Mouse (Mus musculus) brain, embryonic 18.5 days (tissue): Measurements from ENCODE around the gene Fank1.

Experiments used
- DNase-seq: peaks from one replicate; pipeline ENCODE4 v3.0.0-alpha.2; 2012; ENCODE audit warnings: low read depth, low spot score

Gene Fank1

DNA sequence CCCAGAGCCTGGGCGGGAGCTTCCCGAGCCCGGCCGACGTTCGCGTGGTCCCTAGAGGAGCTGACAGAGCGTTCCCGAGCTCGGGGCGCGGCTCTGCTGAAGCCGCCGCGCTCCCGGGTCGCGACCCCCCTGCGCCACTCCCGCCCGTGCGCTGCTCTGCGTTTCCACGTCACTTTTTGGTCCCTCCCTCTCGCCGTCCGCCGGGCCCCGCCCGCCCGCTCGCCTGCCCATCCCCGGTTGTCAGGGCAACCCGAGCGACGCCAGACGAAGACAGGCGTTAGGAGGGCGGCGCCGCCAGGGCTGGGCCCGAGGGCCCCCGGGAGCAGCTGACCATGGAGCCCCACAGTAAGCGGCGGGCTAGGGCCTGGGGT lies at the start of gene Fank1:
TSS of gene Fank1 (plus strand) at position 236 of the 371 bp plus-strand sequence.
- DNase-seq, result peak; percentile 76

DNA sequence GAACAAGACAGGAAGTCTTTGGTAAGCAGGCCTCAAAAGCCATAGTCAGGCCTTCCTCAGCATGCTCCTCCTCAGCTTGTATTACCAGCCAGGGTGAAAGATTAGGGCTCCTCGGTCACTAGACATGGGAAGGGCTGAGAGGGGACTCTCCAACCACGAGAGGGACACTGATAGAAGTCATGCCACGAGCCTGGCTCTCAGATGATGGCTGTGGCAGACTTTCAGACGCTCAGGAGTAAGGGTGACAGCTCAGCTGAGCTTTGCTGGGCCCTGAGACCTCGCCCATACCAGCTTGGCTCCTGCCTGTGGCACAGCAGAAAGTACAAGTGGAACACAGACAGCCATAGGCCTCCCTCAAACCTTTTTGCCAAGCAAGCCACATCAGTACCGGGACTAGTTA lies 49.6 kb upstream of the Fank1 start:
- DNase-seq, result no peak

DNA sequence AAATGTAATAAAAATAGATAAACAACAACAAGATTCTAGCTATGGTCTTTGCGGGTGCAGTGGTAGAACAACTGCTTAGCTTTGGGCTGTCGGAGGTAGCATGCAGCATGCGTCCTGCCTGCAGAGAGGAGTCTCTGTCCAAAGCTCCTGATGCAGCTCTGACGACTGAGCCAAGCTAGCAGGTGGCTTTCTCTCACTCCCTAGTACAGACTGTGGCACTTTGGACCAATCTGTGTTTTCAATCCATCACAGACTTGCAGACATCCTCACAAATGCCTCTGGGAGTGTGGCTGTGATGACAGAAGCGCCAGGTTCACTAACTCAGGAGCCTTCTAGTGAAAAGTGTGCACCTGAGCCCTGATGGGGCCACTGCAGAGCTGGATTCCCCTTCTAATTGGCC lies 47.3 kb upstream of the Fank1 start:
- no peak for DNase-seq

DNA sequence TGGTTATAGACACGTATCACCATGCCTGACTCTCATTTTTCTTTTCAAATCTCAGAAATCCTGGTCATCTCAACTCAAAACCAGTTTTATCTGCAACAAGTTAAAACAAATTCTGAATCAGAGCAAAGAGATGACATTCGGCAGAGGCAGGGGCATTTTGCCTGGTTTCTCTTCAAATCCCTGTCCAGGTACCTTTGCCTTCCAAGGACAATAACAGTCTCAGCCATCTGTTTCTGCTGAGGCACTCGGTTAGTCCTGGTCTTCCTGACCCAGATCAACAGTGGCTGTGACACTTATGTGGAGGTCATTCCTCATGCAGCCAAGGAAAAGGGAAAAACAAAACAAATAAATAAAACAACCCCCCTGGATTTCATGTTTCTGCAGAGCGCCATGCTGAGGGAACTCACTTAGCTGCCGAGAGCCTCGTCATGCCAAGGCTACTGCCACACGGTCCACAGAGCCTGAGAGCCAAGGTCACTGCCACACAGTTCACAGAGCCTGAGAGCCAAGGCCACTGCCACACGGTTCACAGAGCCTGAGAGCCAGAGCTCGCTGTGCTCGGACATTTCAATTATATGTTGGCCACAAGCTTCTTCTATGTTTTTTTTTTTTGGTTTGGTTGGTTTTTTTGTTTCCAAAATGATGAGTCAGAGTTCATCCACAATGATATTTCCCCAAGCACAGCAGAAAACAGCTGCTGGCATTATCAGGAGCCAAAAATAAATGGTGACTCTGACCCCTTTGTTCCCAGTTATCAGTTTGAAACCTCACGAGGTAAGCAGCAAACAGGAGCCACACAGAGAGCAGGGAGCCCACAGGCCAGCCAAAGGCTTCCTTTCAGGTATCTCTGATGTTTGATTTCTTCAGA lies 46.1 kb upstream of the Fank1 start:
- no peak for DNase-seq

DNA sequence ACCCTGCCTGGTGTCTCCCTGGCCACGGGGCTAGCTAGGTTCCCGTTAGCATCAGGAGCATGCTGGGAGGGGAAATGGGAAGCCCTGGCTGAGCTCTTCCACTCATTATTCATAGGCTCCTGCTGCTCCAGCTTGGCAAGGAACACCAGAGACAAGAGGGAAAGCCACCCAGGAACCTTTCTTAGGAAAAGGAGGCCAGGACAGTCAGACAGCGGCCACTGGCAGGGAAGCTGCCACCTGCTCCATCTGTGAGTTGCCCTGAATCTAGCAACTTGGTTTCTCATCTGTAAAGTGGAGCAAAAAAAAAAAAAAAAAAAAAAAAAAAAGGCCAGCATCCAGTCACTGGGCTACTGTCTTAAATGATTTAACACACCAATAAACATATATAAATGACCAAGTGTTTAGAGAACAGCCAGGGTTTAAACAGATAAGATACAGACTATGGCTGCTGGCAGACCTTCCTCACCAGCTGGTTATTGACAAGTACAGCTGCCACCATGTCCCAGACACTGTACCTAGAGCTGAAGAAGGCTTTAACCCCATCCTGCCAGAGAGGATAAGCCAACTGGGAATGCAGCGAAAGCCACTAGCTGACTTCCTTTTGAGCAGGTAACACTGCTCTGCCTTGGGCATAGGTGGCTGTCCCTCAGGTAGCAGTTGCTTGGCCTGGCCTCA lies 44.6 kb upstream of the Fank1 start:
- no peak for DNase-seq

DNA sequence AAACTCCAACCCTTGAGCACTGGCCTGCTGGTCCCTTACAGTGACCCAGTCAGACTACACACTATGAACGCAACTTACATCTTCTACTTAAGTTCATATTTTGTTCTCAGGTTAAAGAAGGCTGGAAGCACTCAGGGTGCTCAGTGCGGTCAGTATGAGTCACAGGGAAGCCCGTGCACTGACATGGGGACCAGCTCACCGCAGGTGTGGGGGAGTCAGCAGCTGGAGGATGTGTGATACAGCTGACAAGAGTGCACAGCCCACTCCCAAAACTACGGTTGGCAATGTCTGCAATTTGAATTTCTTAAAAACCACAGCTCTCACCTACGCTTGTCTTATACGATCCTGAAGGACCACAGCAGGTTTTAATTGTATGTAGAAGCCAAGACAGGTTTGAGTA lies 36.1 kb upstream of the Fank1 start:
- DNase-seq, result no peak

DNA sequence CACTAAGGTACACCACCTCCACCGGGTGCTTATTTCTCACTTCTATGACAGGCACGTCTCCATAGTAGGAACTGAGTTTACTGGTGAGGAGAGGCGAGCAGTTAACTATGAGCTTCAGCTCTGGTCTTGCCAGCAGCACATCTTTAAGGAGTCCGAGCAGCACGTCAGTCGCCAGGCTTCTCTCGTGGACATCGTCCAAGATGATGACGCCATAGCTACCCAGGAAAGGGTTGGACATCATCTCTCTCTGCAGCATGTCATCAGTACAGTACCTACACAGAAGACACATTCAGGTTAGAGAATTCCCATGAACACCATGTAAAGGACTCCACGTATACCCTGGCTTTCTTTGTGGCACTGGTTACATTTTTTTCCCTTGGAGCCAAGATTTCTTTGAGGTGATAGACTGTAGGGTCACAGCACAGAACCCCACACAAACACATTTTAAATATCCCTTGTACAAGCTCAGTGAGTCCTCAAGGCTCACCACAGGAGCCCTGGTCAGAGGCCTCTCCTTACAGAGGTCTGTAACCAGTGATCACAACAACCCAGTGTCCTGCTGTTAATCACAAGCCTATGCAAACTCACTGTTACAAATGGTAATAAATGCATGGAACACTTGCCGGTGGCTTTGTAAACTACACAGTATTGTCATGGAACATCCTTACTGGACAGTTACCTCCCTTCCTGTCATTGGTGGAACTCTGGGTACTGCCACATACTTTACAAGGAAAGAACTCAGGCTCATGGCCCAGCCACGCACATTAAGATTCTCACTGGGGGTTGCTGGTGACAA lies 33.9 kb upstream of the Fank1 start:
- DNase-seq, result no peak

DNA sequence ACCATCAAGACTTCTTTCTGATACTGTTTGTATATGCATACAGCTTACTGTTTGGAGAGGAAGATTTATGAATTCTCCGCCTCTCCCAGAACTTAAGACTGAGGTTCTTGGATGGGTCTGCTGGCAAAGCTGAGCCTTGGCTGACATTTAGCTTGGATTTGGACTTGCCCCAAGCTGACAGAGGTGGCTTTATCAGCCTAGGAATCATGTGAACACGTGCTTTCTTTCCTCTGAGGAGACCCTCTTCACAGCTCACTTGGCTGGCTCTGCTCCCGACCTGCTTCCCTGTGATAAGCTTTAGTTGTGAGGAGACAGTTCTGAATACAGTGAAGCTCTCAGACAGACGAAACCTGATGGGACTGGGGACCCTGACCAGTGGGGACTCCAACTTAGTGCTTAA lies 33.0 kb upstream of the Fank1 start:
- DNase-seq, result peak; percentile 26

DNA sequence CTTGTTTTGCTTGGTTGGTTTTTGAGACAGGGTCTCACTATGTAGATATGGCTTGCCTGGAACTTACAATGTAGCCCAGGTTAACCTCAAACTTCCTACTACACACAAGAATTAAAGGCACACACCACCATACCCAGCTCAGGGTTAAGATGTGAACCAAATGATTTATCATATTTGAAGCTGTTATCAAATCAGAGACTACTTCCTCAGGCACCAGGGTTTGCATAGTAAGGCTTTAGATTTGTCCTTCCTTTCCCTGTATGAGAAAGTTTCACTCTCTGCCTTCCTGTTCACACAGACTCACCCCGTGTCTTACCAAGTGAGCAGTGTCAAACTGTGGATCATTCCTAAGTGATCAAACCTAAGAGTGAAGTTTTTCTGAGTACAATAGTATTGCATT lies 32.5 kb upstream of the Fank1 start:
- DNase-seq, result no peak

DNA sequence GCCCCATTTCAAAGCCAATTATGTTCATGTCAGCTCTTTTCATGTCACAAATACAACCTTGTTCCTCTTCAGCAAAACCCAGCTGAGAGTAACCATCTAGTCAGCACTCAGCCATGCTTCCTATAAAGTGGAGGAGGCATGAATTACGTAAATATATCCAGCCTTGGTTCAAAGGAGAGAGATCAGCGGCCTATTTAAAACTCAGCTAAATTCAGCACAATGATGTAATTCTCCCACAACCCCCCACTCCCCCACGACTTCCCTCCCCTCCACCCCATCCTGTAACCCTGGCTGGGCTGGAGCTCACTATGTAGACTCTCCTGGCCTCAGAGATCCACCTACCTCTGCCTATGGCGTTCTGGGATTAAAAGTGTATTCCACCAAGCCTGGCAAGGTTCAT lies 32.0 kb upstream of the Fank1 start:
- no peak for DNase-seq

DNA sequence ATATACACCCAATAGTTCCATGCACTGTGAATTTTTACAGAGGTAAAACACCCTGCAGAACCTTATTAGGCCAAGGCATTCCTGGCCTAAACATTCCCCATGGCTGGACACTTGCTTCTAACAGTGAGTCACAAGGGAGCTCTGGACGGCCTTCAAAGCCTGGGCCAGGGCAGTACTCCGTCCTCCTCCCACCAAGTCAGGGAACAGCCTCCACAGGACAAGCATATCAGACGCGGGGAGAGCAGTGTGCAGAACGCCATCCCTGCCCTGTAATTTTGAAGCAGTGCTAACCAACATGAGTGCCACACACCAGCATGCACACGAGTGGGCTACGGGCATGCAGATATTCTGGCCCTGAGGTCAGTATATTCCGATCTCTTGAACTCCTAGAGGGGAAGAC lies 29.3 kb upstream of the Fank1 start:
- no peak for DNase-seq

DNA sequence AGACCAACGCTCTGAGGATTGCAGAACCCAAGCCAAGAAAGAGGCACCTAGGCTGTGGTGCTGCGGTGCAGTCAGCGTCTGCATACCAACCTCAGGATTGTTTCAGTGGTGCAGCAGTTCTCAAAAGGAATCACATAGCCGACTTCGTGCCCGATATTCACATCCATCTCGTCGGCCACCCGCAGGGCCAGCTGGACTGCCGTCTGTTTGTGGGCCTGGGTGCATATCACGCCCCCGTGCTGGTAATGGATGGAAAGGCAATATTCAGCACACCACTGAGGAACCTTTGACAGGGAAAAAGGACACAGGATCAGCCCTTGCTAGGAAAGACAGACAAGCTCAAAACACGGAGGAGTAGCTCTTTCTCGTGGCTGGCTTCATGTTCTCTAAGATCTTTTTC lies 27.9 kb upstream of the Fank1 start:
- DNase-seq, result no peak

DNA sequence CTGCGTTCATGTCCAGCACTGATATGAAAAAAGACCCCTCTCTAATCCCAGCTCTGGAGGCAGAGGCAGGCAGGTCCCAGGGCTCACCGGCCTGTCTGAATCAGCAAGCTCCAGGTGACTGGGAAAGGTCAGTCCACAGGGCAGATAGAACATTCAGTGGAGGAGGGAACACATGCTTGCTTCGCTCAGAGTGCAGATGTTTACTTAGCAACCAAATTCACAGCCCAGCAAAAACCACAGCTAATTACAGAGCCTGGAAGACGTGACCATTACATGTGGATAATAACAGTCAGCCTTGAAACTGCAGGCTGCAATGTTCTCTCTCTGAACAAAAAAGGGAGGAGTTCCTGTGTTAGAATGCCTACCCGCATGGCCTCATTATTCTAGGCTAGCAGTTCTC lies 26.0 kb upstream of the Fank1 start:
- no peak for DNase-seq

DNA sequence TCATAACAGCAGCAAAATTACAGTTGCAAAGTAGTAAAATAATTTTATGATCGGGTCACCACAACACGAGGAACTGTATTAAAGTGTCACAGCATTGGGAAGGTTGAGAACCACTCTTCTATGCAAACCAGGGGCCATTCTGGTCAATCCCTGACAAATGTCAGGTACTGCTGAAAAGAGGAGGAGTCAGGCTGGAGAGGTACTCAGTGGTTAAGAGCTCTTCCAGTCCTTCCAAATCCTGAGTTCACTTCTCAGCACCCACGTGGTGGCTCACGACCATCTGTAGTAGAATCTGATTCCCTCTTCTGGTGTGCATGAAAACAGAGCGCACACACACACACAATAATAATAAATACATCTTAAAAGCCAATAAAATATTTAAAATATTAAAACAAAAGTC lies 25.5 kb upstream of the Fank1 start:
- DNase-seq, result no peak

DNA sequence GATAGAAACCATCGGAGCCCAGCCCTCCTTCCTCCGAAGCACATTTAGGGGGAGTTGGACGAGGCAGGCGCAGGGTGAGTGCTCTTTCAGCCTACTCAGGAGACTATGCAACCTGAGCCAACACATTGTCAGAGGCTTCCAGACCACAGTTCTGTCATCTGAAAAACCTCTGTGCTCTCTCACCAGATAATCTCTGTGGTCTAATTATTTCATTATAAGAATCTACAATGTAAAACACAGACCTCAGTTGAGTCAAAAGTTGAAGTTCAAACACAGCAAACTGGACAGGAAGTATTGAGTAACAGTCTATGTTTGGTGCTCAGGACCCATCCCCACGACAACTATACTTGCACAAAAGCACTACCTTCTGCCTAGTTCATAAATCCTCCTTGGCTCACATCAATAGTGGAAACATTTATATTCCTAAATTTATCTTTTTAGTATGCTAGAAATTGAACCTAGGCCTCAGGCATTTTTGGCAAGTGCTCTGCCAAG lies 18.7 kb upstream of the Fank1 start:
- DNase-seq, result no peak

DNA sequence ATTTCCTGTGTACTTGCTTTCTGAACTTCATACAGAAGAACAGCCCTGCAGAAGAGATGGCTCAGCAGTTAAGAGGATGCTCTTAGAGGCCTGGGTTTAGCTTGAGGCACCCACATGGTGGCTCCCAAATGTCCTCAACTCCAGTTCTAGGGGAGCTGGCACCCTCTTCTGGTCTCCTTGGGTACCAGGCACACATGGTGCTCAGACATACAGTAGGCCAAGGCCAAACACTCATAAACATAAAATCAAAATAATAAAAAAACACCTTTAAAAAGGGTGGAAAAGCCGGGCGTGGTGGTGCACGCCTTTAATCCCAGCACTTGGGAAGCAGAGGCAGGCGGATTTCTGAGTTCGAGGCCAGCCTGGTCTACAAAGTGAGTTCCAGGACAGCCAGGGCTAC lies 17.9 kb upstream of the Fank1 start:
- no peak for DNase-seq

DNA sequence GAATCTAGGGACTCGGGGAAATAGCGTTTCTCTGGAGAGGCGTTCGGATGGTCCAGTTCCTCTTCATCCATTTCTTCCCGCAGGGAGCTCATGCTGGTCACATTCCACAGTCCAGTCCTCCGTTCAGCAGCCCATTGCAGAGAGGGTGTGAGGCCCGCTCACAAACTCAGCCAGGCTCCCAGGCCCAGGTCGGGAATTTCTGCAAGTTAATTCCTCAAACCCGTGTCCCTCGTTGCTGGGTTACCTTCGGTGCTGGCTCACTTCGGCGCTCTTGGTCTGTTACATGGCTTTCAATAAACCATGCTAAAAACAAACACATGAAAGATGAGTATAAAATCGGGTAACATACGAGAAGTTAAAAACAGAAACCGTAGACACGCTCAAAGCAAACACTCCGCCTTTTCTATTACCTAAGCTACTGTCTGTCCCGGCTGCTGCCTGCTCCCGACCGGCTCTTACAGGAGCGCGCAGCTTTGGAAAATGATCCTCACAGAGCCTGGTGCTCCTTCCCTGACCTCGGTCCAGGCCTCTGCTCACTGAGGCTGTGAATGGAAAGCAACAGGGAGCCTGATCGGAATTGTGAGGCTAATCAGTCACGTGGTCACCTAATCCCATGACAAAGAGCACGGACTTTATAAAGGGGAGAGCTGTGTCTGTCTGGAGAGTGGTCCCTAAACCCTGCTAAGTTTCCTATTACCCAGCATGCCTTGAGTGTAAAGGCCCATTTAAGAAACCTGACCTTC lies 16.9 kb upstream of the Fank1 start:
- peak; percentile 43 for DNase-seq

DNA sequence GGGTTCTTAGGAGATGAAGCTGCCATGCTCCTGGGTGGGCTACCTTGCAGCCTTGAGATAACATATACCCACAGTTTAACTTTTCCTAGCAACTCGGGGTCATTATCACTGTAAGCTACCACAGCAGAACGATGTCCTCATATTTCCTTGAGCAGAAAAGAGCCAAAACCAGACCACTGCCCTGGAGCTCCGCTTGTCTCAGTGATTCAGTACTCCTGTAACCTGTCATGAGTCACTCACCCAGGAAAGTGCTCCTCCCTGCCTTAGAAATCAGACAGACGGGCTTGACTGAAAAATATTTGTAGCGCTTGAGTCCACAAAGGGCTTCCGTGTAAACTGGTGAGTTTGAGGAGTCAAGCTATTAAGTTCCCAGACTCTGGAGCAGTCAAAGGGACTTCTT lies 14.0 kb upstream of the Fank1 start:
- no peak for DNase-seq

DNA sequence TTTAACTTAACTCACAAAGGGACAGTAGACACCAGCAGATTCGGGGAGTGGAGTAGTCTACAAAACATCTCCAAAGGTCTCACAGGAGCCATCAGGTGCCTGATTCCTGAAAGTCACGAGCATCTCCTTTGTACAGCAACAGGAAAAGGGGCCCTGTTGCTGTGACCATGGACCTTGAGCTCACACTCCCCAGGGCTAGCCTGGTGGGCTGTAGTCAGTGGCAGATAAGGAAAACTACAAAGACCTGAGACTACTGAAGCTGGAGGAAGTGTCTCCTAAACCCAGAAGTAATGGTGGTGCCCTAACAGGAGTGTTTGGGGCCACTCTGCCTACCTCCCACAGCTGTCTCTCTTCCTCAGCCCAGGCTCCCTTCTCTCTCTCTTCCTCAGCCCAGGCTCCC lies 12.2 kb upstream of the Fank1 start:
- no peak for DNase-seq

DNA sequence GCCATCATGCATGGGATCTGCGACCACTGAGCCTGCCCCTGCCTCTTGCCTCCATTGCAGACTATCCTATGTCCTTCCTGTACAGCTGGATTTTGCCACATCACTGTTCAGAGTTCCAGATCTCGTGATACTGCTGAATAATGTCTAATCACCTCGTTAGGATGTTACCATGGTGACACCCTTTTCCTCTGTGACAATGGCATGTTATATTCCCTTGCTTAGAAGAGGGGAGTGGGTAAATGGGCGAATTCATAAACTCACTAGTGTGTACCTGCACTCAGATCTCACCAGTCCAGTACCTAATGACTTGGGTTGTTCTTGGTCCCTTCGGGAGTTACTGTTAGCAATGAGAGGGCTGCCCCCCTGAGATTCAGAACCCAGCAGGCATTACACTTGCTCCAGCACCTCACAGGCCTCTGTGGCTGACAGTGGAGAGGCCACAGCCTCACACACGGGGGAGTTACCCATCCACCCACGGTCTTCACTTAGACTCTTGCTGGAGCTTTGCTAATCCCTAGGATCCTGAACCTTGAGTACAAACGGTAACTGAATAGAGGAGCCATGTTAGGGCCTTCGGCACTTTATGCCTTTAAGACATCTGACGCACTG lies 11.3 kb upstream of the Fank1 start:
- DNase-seq, result no peak

DNA sequence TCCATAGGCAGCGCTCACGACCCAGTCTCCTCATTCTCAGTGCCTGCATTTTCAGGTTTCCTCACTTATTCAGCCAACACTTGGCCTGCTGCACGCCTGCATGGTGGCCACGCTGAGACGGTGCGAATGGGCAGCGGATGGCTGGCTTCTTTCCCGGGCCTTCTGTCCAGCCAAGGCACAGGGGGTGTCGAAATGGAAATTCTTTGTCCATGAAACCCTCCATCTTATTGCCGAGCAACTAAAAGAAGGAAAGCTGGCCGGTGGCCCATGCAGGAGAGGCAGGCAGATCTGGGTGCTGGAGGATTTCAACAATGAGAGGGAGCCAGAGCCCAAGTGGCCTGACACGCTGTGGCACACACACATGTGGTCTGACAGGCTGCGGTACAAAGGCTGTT lies 10.8 kb upstream of the Fank1 start:
- DNase-seq, result peak; percentile 47
